Mouse (Mus musculus) testis, adult 2 months (tissue): ENCODE data around the gene Sdf2. TPM values are rescaled to one million over a fixed set of nuclear protein-coding genes. Genes with fewer than 3 reads are reported as not detected.
A peak's percentile ranks its signal among the peaks of the same experiment; 100 is the strongest.

Experiments used
- H3K27ac ChIP-seq: fragments of 200-500 bp; 2 replicates; pipeline ENCODE4 v1.5.1; 2012; ENCODE audit warnings: low read depth, low read length; ENCODE audit not compliant: control insufficient read depth, insufficient read depth
- H3K27me3 ChIP-seq: fragments of 200-500 bp; 2 replicates; pipeline ENCODE4 v1.6.1; 2012; ENCODE audit warnings: mild to moderate bottlenecking, low read length, moderate library complexity; ENCODE audit not compliant: control insufficient read depth, insufficient read depth
- H3K36me3 ChIP-seq: fragments of 200-500 bp; 2 replicates; pipeline ENCODE4 v1.6.1; 2012; ENCODE audit warnings: mild to moderate bottlenecking, low read length; ENCODE audit not compliant: control insufficient read depth, insufficient read depth
- H3K4me1 ChIP-seq: fragments of 200-500 bp; 2 replicates; pipeline ENCODE4 v1.6.1; 2012; ENCODE audit warnings: low read length; ENCODE audit not compliant: control insufficient read depth, insufficient read depth
- H3K4me3 ChIP-seq: fragments of 200-500 bp; 2 replicates; pipeline ENCODE4 v1.5.1; 2012; ENCODE audit warnings: low read depth, mild to moderate bottlenecking, low read length, moderate library complexity, mixed read lengths; ENCODE audit not compliant: control insufficient read depth
- CTCF ChIP-seq: fragments of 200-500 bp; IDR thresholded peaks from 2 replicates; pipeline ENCODE4 v1.5.1; 2012; ENCODE audit warnings: low read depth, mild to moderate bottlenecking, inconsistent platforms, low read length, moderate library complexity; ENCODE audit not compliant: control insufficient read depth, insufficient read depth, insufficient replicate concordance
- POLR2A ChIP-seq: fragments of 200-500 bp; IDR thresholded peaks from 2 replicates; pipeline ENCODE4 v1.6.1; 2012; ENCODE audit warnings: low read depth, mild to moderate bottlenecking, inconsistent platforms, low read length, moderate library complexity; ENCODE audit not compliant: control insufficient read depth
- polyA plus RNA-seq: library from polyadenylated mRNA; depleted of rRNA; stranded (reverse); fragments of >200 nt; gene quantifications from 2 replicates; pipeline ENCODE4 v1.2.3, GENCODE M21; 2012; rRNA removed

The Sdf2 gene
- polyA plus RNA-seq = 34.2 and 35.3 TPM in 2 replicates

- Histone ChIP-seq H3K4me1 (peaks cover 3% of the 10 kb centered on the region; the same call in 1 of the 2 replicates), H3K4me3 (peak within 1 kb of the TSS; percentile 97), H3K36me3 (peaks cover 3% of the 10 kb centered on the region), H3K27ac (peak within 1 kb of the TSS; percentile 99), H3K27me3 (no peaks in the 10 kb centered on the region)
- TF ChIP-seq POLR2A (peak; percentile 92), CTCF (peak; percentile 10; the same call in 1 of the 2 replicates)
Measured at GRCm38 (mm10) chr11:78245627-78246317, at the start of gene Sdf2, which contains the start of gene Supt6. Sdf2 (plus strand) TSS chr11:78245746. Supt6 (minus strand) TSS chr11:78245987.

GRCm38 (mm10) chr11:78202372-78202771, 43.2 kb upstream of the Sdf2 start:
- no peak overlapping the region for H3K27ac ChIP-seq
- no peaks in the 10 kb centered on the region for H3K27me3 ChIP-seq
- peaks cover 2% of the 10 kb centered on the region; the same call in 1 of the 2 replicates for H3K4me1 ChIP-seq
- TF ChIP-seq CTCF = no peak
- no peak for TF ChIP-seq POLR2A
- no peak overlapping the region for H3K4me3 ChIP-seq
- no peaks in the 10 kb centered on the region; the same call in 1 of the 2 replicates for H3K36me3 ChIP-seq

- Histone ChIP-seq H3K27me3 (no peaks in the 10 kb centered on the region), H3K4me3 (no peak overlapping the region), H3K4me1 (peaks cover 2% of the 10 kb centered on the region; the same call in 1 of the 2 replicates), H3K36me3 (peaks cover 6% of the 10 kb centered on the region), H3K27ac (no peak overlapping the region)
- TF ChIP-seq CTCF (no peak), POLR2A (no peak)
Measured at GRCm38 (mm10) chr11:78204287-78204686, 41.3 kb upstream of the Sdf2 start.

GRCm38 (mm10) chr11:78205361-78206206, 40.0 kb upstream of the Sdf2 start:
- Histone ChIP-seq H3K4me1 (peaks cover 2% of the 10 kb centered on the region; the same call in 1 of the 2 replicates), H3K27ac (no peak overlapping the region), H3K36me3 (peaks cover 6% of the 10 kb centered on the region), H3K4me3 (no peak overlapping the region), H3K27me3 (no peaks in the 10 kb centered on the region)
- no peak for TF ChIP-seq POLR2A
- no peak for TF ChIP-seq CTCF

GRCm38 (mm10) chr11:78207190-78207589, 38.4 kb upstream of the Sdf2 start:
- H3K27me3 ChIP-seq = no peaks in the 10 kb centered on the region
- no peak overlapping the region for H3K4me3 ChIP-seq
- TF ChIP-seq POLR2A (no peak), CTCF (no peak)
- peaks cover 2% of the 10 kb centered on the region; the same call in 1 of the 2 replicates for H3K4me1 ChIP-seq
- no peak overlapping the region for H3K27ac ChIP-seq
- peaks cover 8% of the 10 kb centered on the region for H3K36me3 ChIP-seq

- TF ChIP-seq POLR2A (no peak), CTCF (no peak)
- Histone ChIP-seq H3K4me3 (no peak overlapping the region), H3K36me3 (peaks cover 12% of the 10 kb centered on the region), H3K4me1 (no peaks in the 10 kb centered on the region), H3K27me3 (no peaks in the 10 kb centered on the region), H3K27ac (no peak overlapping the region)
Measured at GRCm38 (mm10) chr11:78209886-78210285, 35.7 kb upstream of the Sdf2 start.

GRCm38 (mm10) chr11:78210615-78211014, 34.9 kb upstream of the Sdf2 start:
- TF ChIP-seq CTCF (no peak), POLR2A (no peak)
- Histone ChIP-seq H3K4me3 (peak overlapping the region; percentile 13), H3K4me1 (no peaks in the 10 kb centered on the region), H3K36me3 (peaks cover 12% of the 10 kb centered on the region), H3K27me3 (no peaks in the 10 kb centered on the region), H3K27ac (peak overlapping the region; percentile 27)
